Comparison of ENCODE assay signal across 19 mouse cellular contexts in genomic region chr14:72338046-72338445, GRCm38 (mm10).
"Had no signal": no experiment of that assay in that cellular context is flagged by ENCODE, and none has a peak within 500 bp of the region (broad histone marks: within the 10 kb centered on the region; RNA-seq: fewer than 3 reads in every experiment).

No protein-coding gene starts in this region.

- H3K4me3 ChIP-seq: liver, embryonic 15.5 days; lung, embryonic 15.5 days; megakaryocyte, embryonic 14.5 days; midbrain, embryonic 13.5 days; midbrain, embryonic 15.5 days; neural tube, embryonic 12.5 days; stomach, embryonic 15.5 days had no signal

- H3K9me3 ChIP-seq: liver, embryonic 15.5 days; lung, embryonic 15.5 days; midbrain, embryonic 13.5 days; midbrain, embryonic 15.5 days; neural tube, embryonic 12.5 days; stomach, embryonic 15.5 days had no signal

- H3K4me2 ChIP-seq: liver, embryonic 15.5 days; lung, embryonic 15.5 days; midbrain, embryonic 11.5 days; midbrain, embryonic 13.5 days; midbrain, embryonic 15.5 days; neural tube, embryonic 12.5 days; stomach, embryonic 15.5 days had no signal

- ATAC-seq: liver, postnatal 0 days; lung, postnatal 0 days; midbrain, embryonic 13.5 days; midbrain, embryonic 15.5 days had no signal

- DNase-seq: liver, postnatal 0 days; lung, adult 2 months; lung, postnatal 14 days; lung, postnatal 36 days; right cerebral cortex, postnatal 25 days; thymus, adult 18-20 months; thymus, postnatal 14 days; thymus, postnatal 36 days had no signal

- H3K27me3 ChIP-seq: liver, embryonic 15.5 days; lung, embryonic 15.5 days; megakaryocyte, embryonic 14.5 days; midbrain, embryonic 13.5 days; midbrain, embryonic 15.5 days; neural tube, embryonic 12.5 days; stomach, embryonic 15.5 days had no signal

- H3K27ac ChIP-seq: liver, embryonic 15.5 days; lung, embryonic 15.5 days; macrophage; midbrain, embryonic 13.5 days; midbrain, embryonic 15.5 days; neural tube, embryonic 12.5 days; stomach, embryonic 15.5 days; stomach, postnatal 0 days had no signal

- H3K4me1 ChIP-seq: liver, embryonic 15.5 days; megakaryocyte, embryonic 14.5 days; neural tube, embryonic 12.5 days; stomach, embryonic 15.5 days had no signal

- H3K36me3 ChIP-seq: liver, embryonic 15.5 days; lung, embryonic 15.5 days; midbrain, embryonic 13.5 days; midbrain, embryonic 15.5 days; neural tube, embryonic 12.5 days; stomach, embryonic 15.5 days had no signal

- H3K9ac ChIP-seq: liver, embryonic 15.5 days; liver, postnatal 0 days; lung, embryonic 15.5 days; midbrain, embryonic 13.5 days; midbrain, embryonic 15.5 days; neural tube, embryonic 12.5 days; stomach, embryonic 15.5 days had no signal
